Mouse (Mus musculus) liver, postnatal 0 days (tissue): Measurements from ENCODE around the gene Ppm1a.

Source experiments
- CTCF ChIP-seq: sonication (generic); IDR thresholded peaks from 2 replicates; pipeline ENCODE4 v1.5.1; 2016; ENCODE audit warnings: antibody characterized with exemption, low read depth
- EP300 ChIP-seq: IDR thresholded peaks from 2 replicates; pipeline ENCODE4 v1.6.1; 2016; ENCODE audit warnings: antibody characterized with exemption, low read depth, mild to moderate bottlenecking

- TF ChIP-seq CTCF (no peak), EP300 (no peak)
These were observed 64.3 kb downstream of the Ppm1a start for GRCm38 (mm10) chr12:72821589-72821988.
